Mouse (Mus musculus): ENCODE data around the gene Aass. TPM values are rescaled to one million over a fixed set of nuclear protein-coding genes. Genes with fewer than 3 reads are reported as not detected.
A peak's percentile ranks its signal among the peaks of the same experiment; 100 is the strongest.
"Not testable (repeated sequence)": the region's sequence is repeated elsewhere in the genome, so short reads cannot be mapped to it uniquely, and the experiment has no call there.

Aass gene
- 3.5 and 3.8 TPM in 2 replicates for polyA plus RNA-seq (2012; rRNA removed)

- peak in 1 of 2 experiments; percentile 7 for DNase-seq (ENCODE audit: extremely low spot score in 1 of 2, low spot score in 1 of 2)
Measured at GRCm38 (mm10) chr6:23132573-23133181, at the start of gene Aass. TSS of gene Aass (minus strand) at chr6:23132986.

DNA sequence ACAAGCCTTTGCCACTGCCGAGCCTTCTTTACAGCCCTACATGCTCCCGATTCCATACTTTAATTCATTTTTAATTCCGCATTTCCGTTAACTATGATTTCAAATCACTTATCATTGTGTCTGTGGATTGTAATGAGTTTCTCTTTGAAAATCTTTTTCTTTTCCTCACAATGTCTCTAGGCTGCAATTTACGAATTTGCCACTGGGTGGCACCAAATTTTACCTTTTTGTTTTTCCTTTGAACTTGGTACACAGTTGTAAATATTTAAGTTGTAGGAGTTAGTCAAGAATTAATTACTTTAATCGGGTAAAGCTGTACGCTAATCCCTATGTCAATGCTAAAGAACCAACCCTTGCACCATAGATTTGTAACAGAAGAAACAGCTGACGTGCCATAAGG lies 47.3 kb upstream of the Aass start:
- DNase-seq (ENCODE audit: extremely low spot score in 1 of 2, low spot score in 1 of 2): peak; percentile 11 to 84

DNA sequence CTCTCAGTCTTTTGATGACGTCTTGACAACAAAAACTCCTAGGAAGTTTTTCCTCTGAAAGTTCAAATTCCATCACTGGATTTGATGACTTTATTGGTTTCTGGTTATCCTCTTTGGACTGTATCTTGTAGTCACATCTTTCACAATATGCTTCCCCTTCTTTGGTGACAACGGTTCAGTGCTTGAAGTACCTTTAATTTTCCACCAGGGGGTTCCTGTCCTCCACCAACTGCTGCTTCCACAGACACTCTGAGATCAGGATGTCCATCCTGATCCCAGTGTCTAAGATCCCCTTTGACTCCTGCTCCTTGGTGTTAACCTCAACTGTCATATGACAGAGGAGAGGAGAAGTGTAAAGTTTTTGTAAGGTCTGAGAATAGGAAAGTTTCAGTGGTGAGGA lies 31.0 kb upstream of the Aass start:
- not testable (repeated sequence) for DNase-seq (ENCODE audit: extremely low spot score in 1 of 2, low spot score in 1 of 2)

GRCm38 (mm10) chr6:23156357-23156756 lies 23.6 kb upstream of the Aass start:
- DNase-seq (ENCODE audit: extremely low spot score in 1 of 2, low spot score in 1 of 2): not testable (repeated sequence)

- DNase-seq (ENCODE audit: extremely low spot score in 1 of 2, low spot score in 1 of 2): no peak
Measured at GRCm38 (mm10) chr6:23153112-23153511, 20.3 kb upstream of the Aass start.

GRCm38 (mm10) chr6:23147221-23147620 lies 14.4 kb upstream of the Aass start:
- no peak for DNase-seq (ENCODE audit: extremely low spot score in 1 of 2, low spot score in 1 of 2)

- no peak for DNase-seq (ENCODE audit: extremely low spot score in 1 of 2, low spot score in 1 of 2)
Measured at GRCm38 (mm10) chr6:23143980-23144379, 11.2 kb upstream of the Aass start.

DNA sequence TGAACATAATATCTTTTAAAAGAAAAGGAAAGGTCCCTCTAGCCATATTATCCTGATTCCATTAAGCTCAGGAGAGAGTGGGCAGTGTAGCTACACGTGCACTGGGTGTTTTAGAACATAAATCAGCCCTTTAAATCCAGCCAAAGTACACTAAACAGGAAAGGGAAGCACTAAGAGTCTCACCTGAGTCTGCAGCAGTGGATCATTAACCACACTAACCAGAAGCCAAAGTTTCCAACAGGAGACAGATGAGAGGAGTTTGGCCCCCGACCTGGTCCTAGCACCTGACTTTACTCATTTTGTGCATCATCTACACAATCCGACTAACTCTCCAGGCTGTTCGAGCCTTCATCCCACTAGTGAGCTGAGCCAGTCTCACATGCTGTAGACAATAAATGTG lies 1.8 kb downstream of the Aass start:
- no peak for DNase-seq (ENCODE audit: extremely low spot score in 1 of 2, low spot score in 1 of 2)

GRCm38 (mm10) chr6:23129201-23129600 lies 3.6 kb downstream of the Aass start:
- DNase-seq (ENCODE audit: extremely low spot score in 1 of 2, low spot score in 1 of 2): peak in 1 of 2 experiments; percentile 20

DNA sequence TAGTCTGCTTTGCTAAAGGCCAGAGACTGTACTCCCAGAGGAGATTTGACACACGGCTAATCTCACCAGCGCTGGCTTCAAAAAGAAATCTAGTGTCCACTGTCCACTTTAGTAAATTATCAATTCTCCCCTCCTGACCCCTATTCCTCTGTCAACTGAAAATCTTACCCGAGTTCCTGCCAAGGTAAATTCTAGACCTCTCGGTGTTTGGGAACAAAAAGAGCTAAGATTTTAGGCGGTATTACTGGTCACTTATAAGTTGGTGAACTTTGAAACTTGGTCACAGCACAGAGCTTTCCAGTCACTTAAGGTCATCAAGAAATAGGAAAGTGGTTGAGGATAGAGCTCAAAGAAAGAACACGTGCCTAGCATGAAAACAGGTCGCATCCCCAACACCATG lies 6.1 kb downstream of the Aass start:
- no peak for DNase-seq (ENCODE audit: extremely low spot score in 1 of 2, low spot score in 1 of 2)

- DNase-seq (ENCODE audit: extremely low spot score in 1 of 2, low spot score in 1 of 2): no peak
Measured at GRCm38 (mm10) chr6:23125831-23126230, 7.0 kb downstream of the Aass start.

DNA sequence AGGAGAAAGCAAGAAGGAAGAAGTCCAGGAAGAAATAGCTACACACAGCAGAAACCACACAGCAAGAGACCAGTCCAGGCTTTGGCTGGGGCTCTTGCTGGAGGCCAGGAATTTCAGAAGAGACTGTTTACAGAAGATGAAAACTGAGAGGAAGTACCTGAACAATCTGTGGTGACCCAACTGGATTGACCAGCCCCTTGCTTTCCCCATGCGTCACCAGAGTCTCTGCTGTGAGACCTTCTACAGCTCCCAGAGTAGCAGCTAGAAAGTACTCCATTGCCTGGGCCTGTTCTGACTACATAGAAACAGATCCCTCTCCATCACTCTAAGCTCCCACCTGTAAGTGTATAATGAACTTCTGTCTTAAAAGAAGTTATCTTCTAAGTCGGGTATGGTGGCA lies 8.0 kb downstream of the Aass start:
- DNase-seq (ENCODE audit: extremely low spot score in 1 of 2, low spot score in 1 of 2): no peak

DNA sequence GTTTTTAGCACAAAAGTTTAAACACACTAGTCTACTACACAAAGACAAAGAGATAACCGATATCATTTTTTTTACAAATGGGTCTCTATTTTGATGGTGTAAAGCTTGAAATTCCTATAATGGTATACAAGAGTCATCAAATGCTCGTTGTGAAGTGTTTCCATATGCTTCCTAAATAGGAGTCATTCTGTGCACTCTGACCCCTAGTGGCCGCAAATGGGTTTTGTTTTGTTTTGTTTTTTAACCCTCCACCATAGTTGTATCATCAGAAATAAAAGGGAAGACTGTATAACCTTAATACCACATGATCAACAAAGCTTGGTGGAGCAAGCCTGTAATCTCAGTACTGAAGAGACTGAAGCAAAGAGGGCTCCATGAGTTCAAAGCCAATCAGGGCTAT lies 9.9 kb downstream of the Aass start:
- peak in 1 of 2 experiments; percentile 13 for DNase-seq (ENCODE audit: extremely low spot score in 1 of 2, low spot score in 1 of 2)

GRCm38 (mm10) chr6:23114781-23115180 lies 18.0 kb downstream of the Aass start:
- DNase-seq (ENCODE audit: extremely low spot score in 1 of 2, low spot score in 1 of 2): no peak

GRCm38 (mm10) chr6:23107069-23107468 lies 25.7 kb downstream of the Aass start:
- DNase-seq (ENCODE audit: extremely low spot score in 1 of 2, low spot score in 1 of 2): no peak

DNA sequence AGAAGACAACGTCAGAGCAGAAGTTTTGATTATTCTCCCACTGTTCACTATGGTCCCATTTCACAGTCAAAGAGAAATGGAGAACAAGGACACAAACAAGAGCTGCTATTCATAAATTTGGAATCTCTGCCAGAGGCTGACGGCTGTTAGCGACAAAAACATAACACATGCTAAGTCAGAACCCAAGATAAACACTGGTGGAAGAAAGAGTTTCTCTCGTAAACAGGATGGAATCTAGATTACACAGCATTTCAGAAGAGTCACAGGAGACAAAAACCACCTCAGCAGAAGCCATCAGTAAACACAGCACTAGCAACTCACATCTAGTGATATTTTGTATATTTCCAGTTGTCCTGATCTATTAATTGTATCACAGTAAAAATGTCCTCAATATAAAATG lies 26.4 kb downstream of the Aass start:
- no peak for DNase-seq (ENCODE audit: extremely low spot score in 1 of 2, low spot score in 1 of 2)

- DNase-seq (ENCODE audit: extremely low spot score in 1 of 2, low spot score in 1 of 2): not testable (repeated sequence)
Measured at GRCm38 (mm10) chr6:23090346-23091055, 42.3 kb downstream of the Aass start.

- not testable (repeated sequence) for DNase-seq (ENCODE audit: extremely low spot score in 1 of 2, low spot score in 1 of 2)
Measured at GRCm38 (mm10) chr6:23089292-23089691, 43.5 kb downstream of the Aass start.

GRCm38 (mm10) chr6:23084587-23085421 lies 48.0 kb downstream of the Aass start:
- no peak for DNase-seq (ENCODE audit: extremely low spot score in 1 of 2, low spot score in 1 of 2)

DNA sequence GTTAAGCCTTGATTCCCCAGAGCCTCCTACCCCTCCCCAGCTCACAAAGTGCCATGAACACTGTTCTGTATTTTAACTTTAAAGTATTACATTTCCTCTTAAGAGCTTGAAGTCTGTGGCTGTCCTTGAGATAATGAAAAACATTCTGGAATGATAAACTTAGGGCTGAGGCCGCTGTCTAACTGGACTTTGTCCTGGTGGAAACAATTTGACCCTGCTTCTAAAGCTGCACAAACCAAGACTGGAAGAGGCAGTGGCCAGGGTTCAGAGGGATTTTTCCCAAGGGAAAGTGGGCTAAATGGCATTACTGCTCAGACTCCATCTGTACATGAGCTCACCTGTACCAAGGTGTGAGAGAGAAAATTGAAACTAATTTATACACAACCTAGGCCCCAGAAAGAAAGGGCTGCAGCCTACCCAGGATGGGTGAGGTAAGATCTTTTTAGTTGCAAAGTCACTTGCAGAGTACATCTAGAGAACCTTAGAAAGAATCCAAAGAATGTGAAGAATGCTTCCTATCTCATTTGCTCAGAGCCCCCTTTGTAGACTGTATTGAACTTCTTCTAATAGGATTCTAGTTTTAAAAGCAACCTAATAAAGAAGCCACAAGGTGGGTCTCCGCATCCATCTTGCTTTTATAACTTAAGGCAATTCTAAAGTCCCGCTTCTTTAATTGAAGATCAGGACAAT lies 52.6 kb downstream of the Aass start:
- DNase-seq (ENCODE audit: extremely low spot score in 1 of 2, low spot score in 1 of 2): no peak

DNA sequence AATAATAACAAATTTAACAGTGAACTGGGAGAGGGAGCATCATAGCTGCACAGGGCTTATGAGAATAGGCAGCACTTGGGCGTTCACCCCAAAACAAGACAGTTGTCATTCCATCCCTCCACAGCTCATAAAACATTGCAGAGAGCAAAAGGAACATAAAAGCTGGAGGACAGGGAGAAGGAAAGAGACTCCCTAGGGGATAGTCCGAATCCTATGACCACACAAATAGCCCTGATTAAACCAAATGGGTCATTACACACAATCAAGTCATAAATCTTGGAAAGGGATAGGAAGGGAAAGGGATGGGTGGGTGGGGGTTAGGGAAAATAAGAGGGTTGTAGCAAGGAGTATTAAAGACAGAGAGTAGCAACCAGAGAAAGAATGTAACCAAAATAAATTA lies 54.5 kb downstream of the Aass start:
- no peak for DNase-seq (ENCODE audit: extremely low spot score in 1 of 2, low spot score in 1 of 2)

All from frontal cortex, adult 2 months (tissue).